Mouse (Mus musculus) lung, postnatal 0 days (tissue): ENCODE data around the gene Zfp84.

Experiments used
- CTCF ChIP-seq: IDR thresholded peaks from 2 replicates; pipeline ENCODE4 v1.5.1; 2016; ENCODE audit warnings: antibody characterized with exemption, mild to moderate bottlenecking
- EP300 ChIP-seq: IDR thresholded peaks from 2 replicates; pipeline ENCODE4 v1.6.1; 2016; ENCODE audit warnings: antibody characterized with exemption, mild to moderate bottlenecking, control low read depth

DNA sequence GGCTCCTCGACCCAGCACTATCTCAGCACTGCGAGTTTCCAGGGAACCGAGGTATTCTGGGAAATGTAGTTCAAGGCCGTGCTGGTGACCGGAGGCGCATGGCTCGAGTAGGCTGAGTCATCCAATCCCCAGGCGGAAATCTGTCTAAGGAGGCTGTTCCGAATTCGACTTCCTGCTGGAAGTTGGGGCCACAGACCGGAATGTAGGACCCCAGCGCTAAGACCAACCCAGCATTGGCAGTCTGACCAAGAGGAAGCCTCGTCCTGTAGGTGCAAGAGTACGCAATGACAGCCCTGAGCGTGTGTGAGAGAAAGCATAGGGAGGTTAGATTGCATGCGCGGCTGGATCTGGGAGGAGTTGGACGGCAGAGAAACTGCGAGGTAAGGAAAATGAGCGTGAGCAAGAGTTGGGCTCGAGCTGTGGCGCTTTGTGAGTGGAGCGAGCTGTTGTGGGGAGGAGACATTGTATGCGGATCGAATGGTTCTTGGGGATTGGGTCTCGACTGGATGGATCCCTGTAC is 47.6 kb downstream of the Zfp84 start, which contains the start of gene Zfp790:
- TF ChIP-seq CTCF = no peak
- TF ChIP-seq EP300 = no peak
